Mouse (Mus musculus): ENCODE results near the gene Srpk3. TPM values are rescaled to one million over a fixed set of nuclear protein-coding genes. Genes with fewer than 3 reads are reported as not detected.
"Not testable (repeated sequence)": the region's sequence is repeated elsewhere in the genome, so short reads cannot be mapped to it uniquely, and the experiment has no call there.

The Srpk3 gene
- 3.6 and 4.8 TPM in 2 replicates for polyA plus RNA-seq (2015; fragmentation: Nextera tagmentation; extraction: Ambion mirVana)

DNA sequence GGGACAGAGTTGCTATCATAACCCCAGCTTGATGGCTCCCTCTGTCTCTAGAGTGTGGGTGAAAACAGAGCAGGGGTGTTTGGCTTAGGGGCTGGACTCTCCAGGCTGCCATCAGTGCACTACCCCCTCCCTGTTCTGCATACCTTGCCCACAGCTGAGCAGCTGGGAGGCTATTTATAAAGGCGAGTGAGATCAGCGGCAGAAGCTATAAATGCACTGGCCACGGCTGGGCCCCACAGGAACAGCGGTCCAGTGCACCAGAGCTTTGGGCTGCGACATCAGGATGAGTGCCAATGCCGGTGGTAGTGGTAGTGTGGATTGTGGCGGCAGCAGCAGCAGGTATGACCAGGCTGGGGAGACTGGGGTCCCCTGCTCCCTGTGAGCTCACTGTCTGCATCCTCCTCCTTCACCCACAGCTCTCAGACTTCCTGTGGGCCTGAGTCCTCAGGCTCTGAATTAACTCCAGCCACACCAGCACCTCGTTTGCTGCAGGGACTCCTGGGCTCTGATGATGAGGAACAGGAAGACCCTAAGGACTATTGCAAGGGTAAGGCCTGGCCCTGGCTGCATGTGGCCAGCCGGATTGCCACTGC is at the start of gene Srpk3:
Gene Srpk3, plus strand, starts transcription at position 238 of the 593 bp plus-strand sequence.
- 0 out of 2 replicates have a peak, but pooled peaks cover 2% of the 10 kb centered on the region for H3K4me1 ChIP-seq
- H3K27me3 ChIP-seq (replicated peaks): no peaks in the 10 kb centered on the region
- H3K4me3 ChIP-seq (replicated peaks): no peak within 1 kb of the TSS
- no peaks in the 10 kb centered on the region for H3K9me3 ChIP-seq (replicated peaks)
- H3K9ac ChIP-seq (replicated peaks): no peak within 1 kb of the TSS
- no peak within 1 kb of the TSS for H3K4me2 ChIP-seq
- H3K36me3 ChIP-seq: peaks cover 2% of the 10 kb centered on the region
- WGBS: 56% methylated on average over 9 of the region's 9 CpGs
- H3K27ac ChIP-seq (replicated peaks): no peak within 1 kb of the TSS
- ATAC-seq (ENCODE audit: low FRiP score): no peak; the same call in 1 of the 2 replicates

- ATAC-seq (ENCODE audit: low FRiP score): no peak
- H3K4me1 ChIP-seq: no peaks in the 10 kb centered on the region
- WGBS: 46% methylated on average over 1 of the region's 1 CpGs
- no peak overlapping the region for H3K27ac ChIP-seq (replicated peaks)
- H3K9me3 ChIP-seq (replicated peaks): no peaks in the 10 kb centered on the region
- H3K27me3 ChIP-seq (replicated peaks): no peaks in the 10 kb centered on the region
- no peak overlapping the region for H3K9ac ChIP-seq (replicated peaks)
- H3K36me3 ChIP-seq: peaks cover 7% of the 10 kb centered on the region; the same call in 1 of the 2 replicates
- H3K4me2 ChIP-seq: no peak overlapping the region
- H3K4me3 ChIP-seq (replicated peaks): no peak overlapping the region
Measured at GRCm38 (mm10) chrX:73730908-73731307, 43.3 kb upstream of the Srpk3 start.

DNA sequence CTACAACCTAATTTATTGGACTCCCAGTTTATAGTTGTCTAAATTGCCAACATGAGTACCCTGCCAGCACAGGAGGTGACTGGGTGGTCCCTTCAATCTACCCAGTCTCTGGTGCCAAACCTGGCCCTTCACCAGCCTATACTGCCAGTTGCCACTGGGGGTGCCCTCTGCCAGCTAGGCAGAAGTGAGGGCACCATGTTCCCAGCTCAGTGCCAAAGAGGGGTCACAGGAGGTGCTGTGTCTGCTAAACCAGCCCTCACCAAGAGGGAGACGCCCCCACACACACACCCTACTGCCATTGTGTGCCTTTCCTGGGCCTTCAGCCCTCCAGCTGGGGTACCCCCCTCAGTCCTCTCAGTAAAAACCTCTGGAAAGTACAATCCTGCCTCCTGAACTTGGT is 36.0 kb upstream of the Srpk3 start:
- no peaks in the 10 kb centered on the region for H3K36me3 ChIP-seq
- H3K4me2 ChIP-seq: no peak overlapping the region
- H3K9me3 ChIP-seq (replicated peaks): no peaks in the 10 kb centered on the region
- H3K4me3 ChIP-seq (replicated peaks): no peak overlapping the region
- 47% methylated on average over 1 of the region's 1 CpGs for WGBS
- no peak overlapping the region for H3K27ac ChIP-seq (replicated peaks)
- no peak for ATAC-seq (ENCODE audit: low FRiP score)
- H3K9ac ChIP-seq (replicated peaks): no peak overlapping the region
- H3K4me1 ChIP-seq: no peaks in the 10 kb centered on the region
- no peaks in the 10 kb centered on the region for H3K27me3 ChIP-seq (replicated peaks)

DNA sequence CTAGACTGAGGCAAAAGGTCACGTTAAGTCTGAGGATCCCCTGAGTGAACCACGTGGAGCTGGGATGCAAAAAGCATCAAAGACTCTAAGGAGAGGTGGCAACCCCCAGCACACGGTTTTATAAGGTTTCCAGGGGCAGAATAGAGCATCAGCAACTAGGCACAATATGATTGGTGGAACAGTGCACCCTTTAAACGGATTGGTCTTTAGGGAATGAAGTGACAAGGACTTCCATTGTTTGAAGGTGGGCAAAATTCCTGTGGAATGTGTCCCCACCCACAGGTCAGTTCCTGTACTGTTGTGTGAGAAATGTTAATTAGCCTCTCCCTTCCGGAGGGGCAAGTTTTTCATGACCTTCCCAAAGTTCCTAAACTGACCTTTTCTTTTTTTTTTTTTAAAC is 35.1 kb upstream of the Srpk3 start:
- no peak overlapping the region for H3K9ac ChIP-seq (replicated peaks)
- H3K4me2 ChIP-seq: no peak overlapping the region
- WGBS: 74% methylated on average over 5 of the region's 5 CpGs
- H3K9me3 ChIP-seq (replicated peaks): no peaks in the 10 kb centered on the region
- H3K27me3 ChIP-seq (replicated peaks): no peaks in the 10 kb centered on the region
- ATAC-seq (ENCODE audit: low FRiP score): no peak
- H3K4me1 ChIP-seq: no peaks in the 10 kb centered on the region
- H3K27ac ChIP-seq (replicated peaks): no peak overlapping the region
- H3K36me3 ChIP-seq: no peaks in the 10 kb centered on the region
- no peak overlapping the region for H3K4me3 ChIP-seq (replicated peaks)

DNA sequence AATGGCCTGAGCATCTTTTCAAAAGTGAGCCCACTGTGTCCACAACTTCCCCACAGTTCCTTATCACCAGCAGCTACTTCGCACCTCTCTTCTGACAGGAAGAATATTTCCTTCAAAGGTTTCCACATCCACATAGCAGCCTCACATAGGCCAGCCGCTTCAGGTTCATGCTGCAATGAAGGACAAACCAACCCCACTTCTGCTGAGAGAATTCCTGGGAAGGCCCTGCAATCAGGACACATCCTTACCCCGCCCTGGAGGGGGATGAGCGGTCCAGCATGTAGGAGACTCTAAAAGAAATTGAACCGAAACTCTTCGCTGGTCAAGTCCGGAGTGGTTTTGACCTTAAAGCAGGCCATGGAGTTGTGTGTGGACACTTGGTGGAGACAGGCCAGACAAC is 34.4 kb upstream of the Srpk3 start:
- H3K4me1 ChIP-seq; H3K36me3 ChIP-seq; H3K9ac ChIP-seq (replicated peaks); H3K9me3 ChIP-seq (replicated peaks); H3K4me2 ChIP-seq; H3K27me3 ChIP-seq (replicated peaks); ATAC-seq (ENCODE audit: low FRiP score); H3K4me3 ChIP-seq (replicated peaks); H3K27ac ChIP-seq (replicated peaks): not testable (repeated sequence)
- 93% methylated on average over 7 of the region's 7 CpGs for WGBS

- no peaks in the 10 kb centered on the region for H3K36me3 ChIP-seq
Measured at GRCm38 (mm10) chrX:73744774-73745481, 29.3 kb upstream of the Srpk3 start.

DNA sequence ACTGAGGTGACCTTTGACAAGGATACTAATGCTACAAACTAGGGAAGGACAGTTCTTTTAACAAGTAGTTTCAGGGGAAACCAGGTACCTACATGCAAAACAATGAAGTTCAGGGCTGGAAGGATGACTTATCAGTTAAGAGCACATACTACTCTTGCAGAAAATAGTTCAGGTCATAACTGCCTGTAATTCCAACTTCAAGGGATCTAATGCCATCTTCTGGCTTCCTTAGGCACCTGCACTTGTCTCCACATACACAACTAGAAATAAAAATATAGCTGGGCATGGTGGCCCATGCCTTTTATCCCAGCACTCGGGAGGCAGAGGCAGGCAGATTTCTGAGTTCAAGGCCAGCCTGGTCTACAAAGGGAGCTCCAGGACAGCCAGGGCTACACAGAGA is 25.2 kb upstream of the Srpk3 start:
- no peak overlapping the region for H3K27ac ChIP-seq (replicated peaks)
- WGBS: 94% methylated on average over 1 of the region's 1 CpGs
- no peaks in the 10 kb centered on the region for H3K4me1 ChIP-seq
- H3K4me3 ChIP-seq (replicated peaks): no peak overlapping the region
- no peak overlapping the region for H3K9ac ChIP-seq (replicated peaks)
- H3K36me3 ChIP-seq: no peaks in the 10 kb centered on the region
- ATAC-seq (ENCODE audit: low FRiP score): no peak
- H3K27me3 ChIP-seq (replicated peaks): no peaks in the 10 kb centered on the region
- no peaks in the 10 kb centered on the region for H3K9me3 ChIP-seq (replicated peaks)
- no peak overlapping the region for H3K4me2 ChIP-seq

More at GRCm38 (mm10) chrX:73744774-73745481, 29.3 kb upstream of the Srpk3 start:
- H3K4me3 ChIP-seq (replicated peaks): no peak overlapping the region
- no peaks in the 10 kb centered on the region for H3K27me3 ChIP-seq (replicated peaks)
- no peak for ATAC-seq (ENCODE audit: low FRiP score)
- no peak overlapping the region for H3K27ac ChIP-seq (replicated peaks)
- no peaks in the 10 kb centered on the region for H3K4me1 ChIP-seq
- no peaks in the 10 kb centered on the region for H3K9me3 ChIP-seq (replicated peaks)
- no peak overlapping the region for H3K9ac ChIP-seq (replicated peaks)
- no peak overlapping the region for H3K4me2 ChIP-seq
- 77% methylated on average over 1 of the region's 1 CpGs for WGBS

- Histone ChIP-seq H3K9ac (replicated peaks) (no peak within 1 kb of the TSS), H3K27ac (replicated peaks) (no peak within 1 kb of the TSS), H3K4me3 (replicated peaks) (no peak within 1 kb of the TSS), H3K4me1 (no peaks in the 10 kb centered on the region), H3K27me3 (replicated peaks) (no peaks in the 10 kb centered on the region), H3K9me3 (replicated peaks) (no peaks in the 10 kb centered on the region), H3K4me2 (no peak within 1 kb of the TSS), H3K36me3 (no peaks in the 10 kb centered on the region)
- WGBS: 66% methylated on average over 5 of the region's 5 CpGs
- ATAC-seq (ENCODE audit: low FRiP score): no peak
Measured at GRCm38 (mm10) chrX:73756334-73757140, 17.7 kb upstream of the Srpk3 start, which contains the start of gene Plxnb3. Gene Plxnb3, plus strand, starts transcription at chrX:73757090.

GRCm38 (mm10) chrX:73758611-73759290 is 15.5 kb upstream of the Srpk3 start:
- Histone ChIP-seq H3K36me3 (no peaks in the 10 kb centered on the region), H3K9me3 (replicated peaks) (no peaks in the 10 kb centered on the region), H3K4me2 (no peak overlapping the region), H3K27me3 (replicated peaks) (no peaks in the 10 kb centered on the region), H3K4me3 (replicated peaks) (no peak overlapping the region), H3K27ac (replicated peaks) (no peak overlapping the region), H3K9ac (replicated peaks) (no peak overlapping the region), H3K4me1 (no peaks in the 10 kb centered on the region)
- WGBS: 85% methylated on average over 13 of the region's 13 CpGs
- ATAC-seq (ENCODE audit: low FRiP score): no peak

- ATAC-seq (ENCODE audit: low FRiP score): no peak
- Histone ChIP-seq H3K9me3 (replicated peaks) (no peaks in the 10 kb centered on the region), H3K4me1 (no peaks in the 10 kb centered on the region), H3K27me3 (replicated peaks) (no peaks in the 10 kb centered on the region), H3K36me3 (no peaks in the 10 kb centered on the region), H3K9ac (replicated peaks) (no peak overlapping the region), H3K4me2 (no peak overlapping the region), H3K27ac (replicated peaks) (no peak overlapping the region), H3K4me3 (replicated peaks) (no peak overlapping the region)
- WGBS: 59% methylated on average over 1 of the region's 1 CpGs
Measured at GRCm38 (mm10) chrX:73765311-73765710, 8.9 kb upstream of the Srpk3 start.

GRCm38 (mm10) chrX:73767267-73767666 is 6.9 kb upstream of the Srpk3 start:
- H3K9ac ChIP-seq (replicated peaks): no peak overlapping the region
- no peak overlapping the region for H3K4me2 ChIP-seq
- whole genome bisulfite sequencing: 68% methylated on average over 9 of the region's 9 CpGs
- no peaks in the 10 kb centered on the region for H3K4me1 ChIP-seq
- H3K27me3 ChIP-seq (replicated peaks): no peaks in the 10 kb centered on the region
- H3K27ac ChIP-seq (replicated peaks): no peak overlapping the region
- ATAC-seq (ENCODE audit: low FRiP score): no peak
- no peak overlapping the region for H3K4me3 ChIP-seq (replicated peaks)
- H3K36me3 ChIP-seq: no peaks in the 10 kb centered on the region
- no peaks in the 10 kb centered on the region for H3K9me3 ChIP-seq (replicated peaks)
